Mouse (Mus musculus) MEL (cell line): ENCODE measurements around the gene BC025920. TPM values are rescaled to one million over a fixed set of nuclear protein-coding genes. Genes with fewer than 3 reads are reported as not detected.

Experiments used
- DNase-seq: peaks from one replicate; pipeline ENCODE4 v3.0.0; 2011; ENCODE audit warnings: low read depth, low spot score
- H3K27ac ChIP-seq: 2 replicates; pipeline ENCODE4 v1.5.1; 2012; ENCODE audit warnings: low read depth, mild to moderate bottlenecking, control low read depth, low read length, moderate library complexity; ENCODE audit not compliant: control insufficient read depth
- H3K27me3 ChIP-seq, 2 experiments: fragments of 150-350 bp in 1 of 2; sonication (generic) in 1 of 2; 2 replicates each; pipeline ENCODE4 v1.6.1; 2012; ENCODE audit warnings: low read length in 2 of 2, mild to moderate bottlenecking in 2 of 2, improper control_type of control experiment in 1 of 2, moderate library complexity in 1 of 2; ENCODE audit not compliant: insufficient read depth in 2 of 2, control insufficient read depth in 1 of 2
- H3K36me3 ChIP-seq, 2 experiments: 2 replicates each; pipeline ENCODE4 v1.6.1; 2012 to 2014; ENCODE audit warnings: low read length in 2 of 2, improper control_type of control experiment in 1 of 2, inconsistent platforms in 1 of 2, mild to moderate bottlenecking in 1 of 2; ENCODE audit not compliant: insufficient read depth in 2 of 2, control insufficient read depth in 1 of 2
- H3K4me1 ChIP-seq, 2 experiments: fragments of 150-350 bp in 1 of 2; sonication (generic) in 1 of 2; 2 replicates each; pipeline ENCODE4 v1.6.1; 2012; ENCODE audit warnings: low read length in 2 of 2, improper control_type of control experiment in 1 of 2, mild to moderate bottlenecking in 1 of 2; ENCODE audit not compliant: insufficient read depth in 2 of 2, control insufficient read depth in 1 of 2
- H3K4me3 ChIP-seq, 2 experiments: fragments of 150-350 bp in 1 of 2; sonication (generic) in 1 of 2; 2 replicates each; pipeline ENCODE4 v1.5.1; 2012; ENCODE audit warnings: low read depth in 2 of 2, low read length in 2 of 2, mild to moderate bottlenecking in 2 of 2, moderate library complexity in 2 of 2, control low read depth in 1 of 2, improper control_type of control experiment in 1 of 2; ENCODE audit not compliant: control insufficient read depth in 1 of 2, insufficient read depth in 1 of 2
- H3K79me2 ChIP-seq: 2 replicates; pipeline ENCODE4 v1.6.1; 2012; ENCODE audit warnings: mild to moderate bottlenecking, low read length, moderate library complexity; ENCODE audit not compliant: control insufficient read depth, poor library complexity, insufficient read depth
- H3K9ac ChIP-seq: 2 replicates; pipeline ENCODE4 v1.6.1; 2012; ENCODE audit warnings: low read depth, mild to moderate bottlenecking, control low read depth, low read length, moderate library complexity; ENCODE audit not compliant: control insufficient read depth, poor library complexity, severe bottlenecking
- H3K9me3 ChIP-seq: fragments of 150-350 bp; sonication (generic); replicated peaks from 2 replicates; pipeline ENCODE4 v1.6.1; 2012; ENCODE audit warnings: mild to moderate bottlenecking, low read length, improper control_type of control experiment, moderate library complexity; ENCODE audit not compliant: insufficient read depth
- BHLHE40 ChIP-seq: IDR thresholded peaks from 2 replicates; pipeline ENCODE4 v1.6.1; 2012; ENCODE audit warnings: low read depth, mild to moderate bottlenecking, inconsistent platforms, low read length, improper control_type of control experiment, borderline replicate concordance
- E2F4 ChIP-seq: IDR thresholded peaks from 2 replicates; pipeline ENCODE4 v1.6.1; 2011; ENCODE audit warnings: low read depth, low read length, improper control_type of control experiment, borderline replicate concordance
- EP300 ChIP-seq, 2 experiments: IDR thresholded peaks; 2 replicates each; pipeline ENCODE4 v1.6.1; 2011; ENCODE audit warnings: improper control_type of control experiment in 2 of 2, low read length in 2 of 2, low read depth in 1 of 2, mild to moderate bottlenecking in 1 of 2
- GABPA ChIP-seq: IDR thresholded peaks from 2 replicates; pipeline ENCODE4 v1.6.1; 2012; ENCODE audit warnings: low read depth, mild to moderate bottlenecking, inconsistent platforms, low read length, improper control_type of control experiment, moderate library complexity
- GATA1 ChIP-seq: IDR thresholded peaks from 2 replicates; pipeline ENCODE4 v1.6.1; 2011; ENCODE audit warnings: low read depth, low read length, improper control_type of control experiment
- HCFC1 ChIP-seq: IDR thresholded peaks from 2 replicates; pipeline ENCODE4 v1.6.1; 2012; ENCODE audit warnings: low read depth, mild to moderate bottlenecking, inconsistent platforms, low read length, improper control_type of control experiment, moderate library complexity
- MYB ChIP-seq: IDR thresholded peaks from 2 replicates; pipeline ENCODE4 v1.6.1; 2011; ENCODE audit warnings: mild to moderate bottlenecking, low read depth, low read length, improper control_type of control experiment
- POLR2AphosphoS5 ChIP-seq: IDR thresholded peaks from 2 replicates; pipeline ENCODE4 v1.6.1; 2012; ENCODE audit warnings: low read depth, borderline replicate concordance, mild to moderate bottlenecking, inconsistent platforms, low read length, moderate library complexity, mixed read lengths
- SMC3 ChIP-seq: IDR thresholded peaks from 2 replicates; pipeline ENCODE4 v1.6.1; 2011; ENCODE audit warnings: low read depth, low read length, improper control_type of control experiment
- ZKSCAN1 ChIP-seq: IDR thresholded peaks from 2 replicates; pipeline ENCODE4 v1.6.1; 2012; ENCODE audit warnings: low read depth, mild to moderate bottlenecking, inconsistent platforms, low read length, improper control_type of control experiment, moderate library complexity
- ZNF384 ChIP-seq: IDR thresholded peaks from 2 replicates; pipeline ENCODE4 v1.6.1; 2012; ENCODE audit warnings: low read depth, mild to moderate bottlenecking, inconsistent platforms, low read length, improper control_type of control experiment
- polyA plus RNA-seq, 2 experiments: library from polyadenylated mRNA; stranded (reverse) in 1 of 2; unstranded in 1 of 2; fragments of >175 nt in 1 of 2; fragments of >200 nt in 1 of 2; gene quantifications; 2 replicates each; pipeline versions ENCODE4 v1.2.1 to v1.2.4; 2012; ENCODE audit warnings: low replicate concordance in 2 of 2, low read depth in 1 of 2; ENCODE audit not compliant: insufficient read length in 2 of 2, insufficient read depth in 1 of 2, missing spikeins in 1 of 2
- total RNA-seq: library from RNA; depleted of rRNA; stranded (reverse); fragments of 300-350 nt; gene quantifications from 2 replicates; pipeline ENCODE4 v1.2.3, GENCODE M21; 2012

Gene BC025920
- total and polyA plus RNA-seq, 3 experiments, result 1.1 to 1.7 TPM; not detected in 1

DNA sequence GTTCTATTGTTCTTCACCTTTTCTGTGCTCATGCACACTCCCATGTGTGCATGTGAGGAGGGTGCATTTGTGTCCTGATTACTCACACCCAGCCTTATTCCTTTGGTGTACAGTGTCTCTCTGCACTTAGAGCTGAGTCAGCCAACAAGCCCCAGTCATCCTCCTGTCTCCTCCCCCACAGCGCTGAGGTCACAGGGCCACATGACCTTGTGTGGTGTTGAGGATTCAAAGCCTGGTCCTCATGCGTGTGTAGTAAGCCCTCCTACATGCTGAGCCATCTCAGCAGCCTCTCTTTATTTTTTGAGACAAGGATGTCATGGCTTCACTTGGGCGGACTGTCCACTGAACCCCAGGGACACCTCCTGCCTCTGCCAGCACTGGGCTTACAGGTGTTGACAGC lies 6.7 kb downstream of the BC025920 start:
- H3K4me3 ChIP-seq, result no peak overlapping the region
- no peaks in the 10 kb centered on the region for H3K9me3 ChIP-seq
- no peaks in the 10 kb centered on the region for H3K4me1 ChIP-seq
- H3K27ac ChIP-seq, result no peak overlapping the region
- TF ChIP-seq POLR2AphosphoS5 (no peak), EP300 (IDR thresholded peaks at IDR 0.05; ENCODE audit: low read depth in 1 of 2, low read length in 2 of 2) (no peak), ZNF384 (no peak), ZKSCAN1 (no peak), E2F4 (no peak)
- no peak overlapping the region for H3K9ac ChIP-seq
- H3K27me3 ChIP-seq, result no peaks in the 10 kb centered on the region; a peak in 1 of 4 replicates
- DNase-seq, result no peak
- H3K36me3 ChIP-seq, result no peaks in the 10 kb centered on the region
- H3K79me2 ChIP-seq, result no peaks in the 10 kb centered on the region

DNA sequence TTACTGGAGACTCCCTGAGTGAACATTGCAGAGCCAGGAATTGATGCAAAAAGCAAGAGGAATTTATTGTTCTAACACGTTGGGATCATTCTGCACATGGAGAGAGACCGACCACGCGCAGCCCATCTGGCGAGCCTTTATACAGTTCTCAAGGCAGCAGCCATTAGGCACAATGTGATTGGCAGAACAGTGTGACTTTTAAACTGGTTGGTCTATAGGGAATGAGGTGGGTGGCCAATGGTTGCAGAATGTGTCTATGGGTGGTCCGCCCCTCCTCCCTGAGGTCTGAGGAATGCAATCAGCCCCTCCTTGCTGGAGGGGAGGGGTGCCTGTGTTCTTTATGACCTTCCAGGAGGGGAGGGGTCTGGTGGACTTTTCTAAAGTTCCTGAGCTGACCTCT lies 9.4 kb downstream of the BC025920 start:
- Histone ChIP-seq H3K4me3 (no peak overlapping the region), H3K27ac (no peak overlapping the region), H3K9ac (no peak overlapping the region), H3K79me2 (no peaks in the 10 kb centered on the region), H3K9me3 (no peaks in the 10 kb centered on the region), H3K4me1 (no peaks in the 10 kb centered on the region), H3K27me3 (no peaks in the 10 kb centered on the region; a peak in 1 of 4 replicates), H3K36me3 (no peaks in the 10 kb centered on the region)
- no peak for DNase-seq
- TF ChIP-seq MYB, result no peak
- no peak for TF ChIP-seq GABPA
- no peak for TF ChIP-seq HCFC1

- no peaks in the 10 kb centered on the region for H3K36me3 ChIP-seq
- no peaks in the 10 kb centered on the region for H3K79me2 ChIP-seq
- no peak overlapping the region for H3K4me3 ChIP-seq
- H3K4me1 ChIP-seq, result 0 out of 4 replicates have a peak, but pooled peaks cover 0 to 3% of the 10 kb centered on the region in 2 experiments
- H3K9ac ChIP-seq, result no peak overlapping the region
- DNase-seq, result no peak
- no peaks in the 10 kb centered on the region; a peak in 1 of 4 replicates for H3K27me3 ChIP-seq
- H3K9me3 ChIP-seq, result no peaks in the 10 kb centered on the region
- no peak overlapping the region for H3K27ac ChIP-seq
- no peak for TF ChIP-seq BHLHE40
- no peak for TF ChIP-seq GATA1
- no peak for TF ChIP-seq SMC3
- TF ChIP-seq, all 39 proteins: peak for 0
Measured at GRCm38 (mm10) chr10:81619976-81620375, 13.9 kb downstream of the BC025920 start.
